Mouse (Mus musculus): ENCODE data around the gene Cfap54.

GRCm38 (mm10) chr10:93111412-93111811, 30.0 kb upstream of the Cfap54 start:
- TF ChIP-seq CTCF (IDR thresholded peaks at IDR 0.05; ENCODE audit: borderline replicate concordance, control insufficient read depth, extremely low read depth, insufficient read depth, low read length, poor library complexity) = no peak
- TF ChIP-seq POLR2A (IDR thresholded peaks at IDR 0.05; ENCODE audit: control insufficient read depth, extremely low read depth, insufficient read depth, low read length, poor library complexity) = no peak
